Mouse (Mus musculus) hindbrain, embryonic 16.5 days (tissue): ENCODE measurements at regions not wholly inside any gene's neighbourhood (a gene's known extent, or its start where the extent isn't known, plus 50 kb on each side); places are given as distances from the start of the nearest gene placed in this dataset.

ENCODE experiments used
- ATAC-seq: fragments of 200-750 bp; cut with Nextera tagmentation; 2 replicates; pipeline ENCODE4 v1.8.0; 2017; ENCODE audit warnings: moderate TSS enrichment, moderate library complexity
- H3K27ac ChIP-seq: fragments of 300-500 bp; sonication (generic); 2 replicates; pipeline ENCODE4 v1.5.1; 2014; ENCODE audit warnings: low read depth, mild to moderate bottlenecking, control low read depth, low read length, moderate library complexity
- H3K27me3 ChIP-seq: fragments of 300-500 bp; sonication (generic); replicated peaks from 2 replicates; pipeline ENCODE4 v1.6.1; 2014; ENCODE audit warnings: low read length; ENCODE audit not compliant: control insufficient read depth, insufficient read depth
- H3K36me3 ChIP-seq: fragments of 300-500 bp; sonication (generic); 2 replicates; pipeline ENCODE4 v1.6.1; 2014; ENCODE audit warnings: mild to moderate bottlenecking, low read length, moderate library complexity, mixed read lengths; ENCODE audit not compliant: control insufficient read depth, insufficient read depth
- H3K4me1 ChIP-seq: fragments of 300-500 bp; sonication (generic); 2 replicates; pipeline ENCODE4 v1.6.1; 2014; ENCODE audit warnings: low read depth, low read length; ENCODE audit not compliant: control insufficient read depth, insufficient read depth
- H3K4me2 ChIP-seq: fragments of 300-500 bp; sonication (generic); 2 replicates; pipeline ENCODE4 v1.6.1; 2014; ENCODE audit warnings: mild to moderate bottlenecking, low read length, control low read depth, moderate library complexity
- H3K4me3 ChIP-seq: fragments of 300-500 bp; sonication (generic); 2 replicates; pipeline ENCODE4 v1.5.1; 2014; ENCODE audit warnings: mild to moderate bottlenecking, low read length, control low read depth, moderate library complexity
- H3K9ac ChIP-seq: fragments of 300-500 bp; sonication (generic); 2 replicates; pipeline ENCODE4 v1.6.1; 2014; ENCODE audit warnings: low read depth, mild to moderate bottlenecking, control low read depth, low read length, moderate library complexity
- H3K9me3 ChIP-seq: fragments of 300-500 bp; sonication (generic); 2 replicates; pipeline ENCODE4 v1.6.1; 2014; ENCODE audit warnings: mild to moderate bottlenecking, low read length, moderate library complexity; ENCODE audit not compliant: control insufficient read depth
- WGBS: fragments of 180-500 bp; shearing (Covaris S2); extraction: QIAGEN DNeasy Blood & Tissue Kit; methylation state at CpG from one replicate; pipeline ENCODE4 v1.1.7; 2014; 5-methylcytosine and 5-hydroxymethylcytosine counted together

DNA sequence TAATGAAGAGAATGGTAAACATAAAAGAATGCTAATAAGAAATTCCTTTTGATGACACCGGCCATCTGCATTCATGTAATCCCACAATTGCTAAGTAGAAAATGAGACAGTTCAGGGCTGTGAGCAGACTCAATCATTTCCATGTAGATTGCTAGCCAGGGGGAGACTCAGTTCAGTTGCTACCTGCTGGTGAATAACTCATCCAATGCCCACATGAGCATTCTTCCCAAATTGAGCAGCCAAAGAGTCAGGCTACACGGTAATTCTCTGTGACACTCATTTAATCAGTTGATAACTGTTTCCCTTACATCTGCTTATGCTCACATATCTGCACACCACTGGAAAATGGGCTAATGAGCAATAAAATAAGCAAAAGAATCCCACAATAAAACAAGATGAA, 345.0 kb downstream of the Ipo11 start:
- Histone ChIP-seq H3K9ac (no peak overlapping the region), H3K9me3 (no peaks in the 10 kb centered on the region), H3K27ac (no peak overlapping the region), H3K4me2 (no peak overlapping the region), H3K4me1 (no peaks in the 10 kb centered on the region), H3K36me3 (no peaks in the 10 kb centered on the region), H3K4me3 (no peak overlapping the region), H3K27me3 (no peaks in the 10 kb centered on the region)
- ATAC-seq = no peak
- WGBS = 51% methylated on average over 2 of the region's 2 CpGs

DNA sequence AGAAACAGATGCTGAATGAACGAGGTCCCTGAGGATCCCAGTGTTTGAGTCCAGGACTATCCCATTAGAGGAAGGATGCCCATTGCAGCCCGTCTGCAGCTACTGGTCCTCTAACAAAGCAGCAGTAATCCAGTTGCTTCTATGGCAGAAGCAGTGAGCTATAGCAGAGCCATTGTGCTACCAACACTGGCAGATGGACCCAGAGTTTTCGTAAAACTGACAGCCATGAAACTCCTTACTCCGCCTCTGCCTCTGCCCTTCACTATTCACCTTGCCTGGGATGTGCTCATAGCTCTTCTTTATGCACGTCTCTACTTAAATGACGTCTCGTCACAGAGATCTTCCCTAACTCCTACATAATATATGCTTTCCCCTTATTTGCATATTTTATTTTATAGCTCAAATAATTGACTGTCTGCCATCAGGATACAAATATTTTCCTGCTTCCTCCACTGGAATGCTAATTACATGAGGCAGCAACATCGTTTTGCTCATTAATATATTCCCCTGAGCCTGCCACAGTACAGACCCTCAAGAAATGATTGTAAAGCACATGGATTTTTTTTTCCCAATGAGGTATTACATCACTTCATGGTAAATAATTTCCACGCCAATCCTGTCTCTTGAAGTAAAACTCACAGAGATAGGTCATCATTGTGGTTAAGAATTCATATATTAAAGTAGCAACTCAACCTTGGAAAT, 368.9 kb downstream of the Ipo11 start:
- no peaks in the 10 kb centered on the region for H3K9me3 ChIP-seq
- H3K4me2 ChIP-seq = no peak overlapping the region
- 57% methylated on average over 9 of the region's 9 CpGs for WGBS
- no peak overlapping the region for H3K27ac ChIP-seq
- ATAC-seq = no peak
- H3K4me3 ChIP-seq = no peak overlapping the region
- H3K27me3 ChIP-seq = no peaks in the 10 kb centered on the region
- H3K4me1 ChIP-seq = no peaks in the 10 kb centered on the region
- no peak overlapping the region for H3K9ac ChIP-seq
- H3K36me3 ChIP-seq = no peaks in the 10 kb centered on the region

DNA sequence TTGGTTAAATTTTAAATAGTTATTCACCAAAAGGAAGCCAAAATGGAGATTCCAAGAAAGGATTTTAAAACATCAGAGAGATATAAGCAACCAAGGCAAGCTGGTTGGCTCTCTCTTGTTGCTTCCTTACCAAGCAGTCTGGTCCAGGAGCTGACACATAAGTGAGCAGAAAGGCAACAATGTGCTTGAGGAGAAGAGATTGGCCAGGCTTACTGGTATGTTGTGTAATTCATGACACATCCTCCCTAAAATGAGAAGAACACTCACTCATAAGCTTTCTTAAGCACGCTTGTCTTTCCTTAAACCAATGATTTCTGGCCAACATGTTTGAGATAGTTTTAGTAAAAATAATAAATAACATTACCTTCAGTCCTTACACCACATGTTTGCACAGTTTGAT, 374.2 kb downstream of the Ipo11 start:
- no peak overlapping the region for H3K27ac ChIP-seq
- no peaks in the 10 kb centered on the region for H3K27me3 ChIP-seq
- H3K9me3 ChIP-seq = no peaks in the 10 kb centered on the region
- H3K4me3 ChIP-seq = no peak overlapping the region
- no peak for ATAC-seq
- 94% methylated on average over 1 of the region's 1 CpGs for WGBS
- H3K4me1 ChIP-seq = no peaks in the 10 kb centered on the region
- H3K9ac ChIP-seq = no peak overlapping the region
- no peaks in the 10 kb centered on the region for H3K36me3 ChIP-seq
- H3K4me2 ChIP-seq = no peak overlapping the region

- no peaks in the 10 kb centered on the region for H3K4me1 ChIP-seq
- WGBS = 62% methylated on average over 4 of the region's 4 CpGs
- no peak overlapping the region for H3K4me2 ChIP-seq
- H3K27me3 ChIP-seq = no peaks in the 10 kb centered on the region
- ATAC-seq = peak; percentile 92
- no peak overlapping the region for H3K27ac ChIP-seq
- H3K4me3 ChIP-seq = no peak overlapping the region
- no peaks in the 10 kb centered on the region for H3K9me3 ChIP-seq
- H3K36me3 ChIP-seq = no peaks in the 10 kb centered on the region
- H3K9ac ChIP-seq = no peak overlapping the region
These were observed 374.6 kb downstream of the Ipo11 start for GRCm38 (mm10) chr13:106562161-106562560.

DNA sequence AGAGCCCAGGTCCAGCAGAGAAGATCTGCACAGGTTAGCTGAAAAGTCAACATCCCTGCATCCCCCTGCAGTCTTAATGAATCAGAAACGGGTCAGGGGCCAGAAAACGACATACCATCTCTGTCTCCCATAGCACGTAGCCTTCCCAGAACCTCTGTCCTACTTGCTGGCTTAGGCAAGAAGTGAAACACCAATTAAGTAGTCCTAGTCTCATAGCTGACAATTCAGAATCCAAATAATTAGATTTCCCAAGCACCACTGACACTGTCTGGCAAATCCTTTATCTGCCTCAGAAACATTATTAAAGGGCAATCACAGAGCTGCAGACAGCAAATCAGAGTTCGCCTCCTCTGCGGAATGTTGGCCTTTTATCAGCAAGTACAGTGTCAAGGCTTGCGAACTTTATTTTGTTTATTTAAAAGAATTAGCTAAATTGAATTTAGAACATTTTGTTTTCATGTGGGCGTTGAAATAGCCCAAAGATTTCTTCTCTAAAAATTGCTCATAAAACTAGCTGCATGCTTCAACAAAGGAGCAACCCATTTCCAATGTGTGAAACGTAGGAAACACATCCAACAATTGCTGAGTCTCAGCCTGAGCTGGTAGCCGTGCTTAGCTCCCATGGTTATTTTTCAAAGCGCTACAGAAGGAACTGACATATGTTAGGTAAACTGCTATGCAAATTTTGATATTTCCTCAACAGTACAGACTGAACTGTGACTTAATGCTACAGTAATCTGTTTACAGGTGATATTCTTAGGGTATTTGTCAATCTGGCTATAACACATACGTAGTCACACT, 411.2 kb downstream of the Ipo11 start:
- Histone ChIP-seq H3K36me3 (no peaks in the 10 kb centered on the region), H3K4me1 (no peaks in the 10 kb centered on the region), H3K9ac (no peak overlapping the region), H3K27ac (no peak overlapping the region), H3K9me3 (no peaks in the 10 kb centered on the region), H3K27me3 (no peaks in the 10 kb centered on the region), H3K4me2 (no peak overlapping the region), H3K4me3 (no peak overlapping the region)
- WGBS = 77% methylated on average over 11 of the region's 11 CpGs
- no peak for ATAC-seq

DNA sequence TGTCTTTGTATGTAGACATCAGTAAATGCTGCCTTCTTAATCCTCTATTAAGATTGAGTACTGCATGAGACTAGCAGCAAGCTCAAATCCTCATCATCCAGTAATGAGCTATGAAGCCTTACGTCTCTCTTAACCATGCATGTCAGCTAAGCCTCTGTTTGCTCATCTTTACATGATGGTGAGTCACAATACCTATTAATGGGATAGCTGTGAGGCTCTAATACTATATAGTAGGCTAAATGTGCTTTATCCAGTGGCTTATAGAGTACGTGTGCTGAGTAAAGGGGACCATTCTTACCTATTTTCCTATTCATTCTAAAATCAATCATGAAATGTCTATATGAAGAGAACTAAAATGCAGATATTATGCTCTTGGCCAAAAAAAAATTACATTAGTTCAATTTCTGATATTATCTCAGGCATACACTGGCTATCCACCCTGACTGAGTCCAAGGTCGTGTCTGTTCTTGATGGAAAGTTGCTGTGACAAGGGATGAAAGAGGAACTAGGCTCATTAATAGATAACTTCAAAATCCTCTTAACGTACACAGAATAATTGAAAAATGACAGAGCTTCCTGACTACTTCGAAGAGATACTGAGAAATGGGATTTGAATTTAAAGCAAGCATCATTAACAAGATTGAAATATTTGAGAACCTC, 422.1 kb downstream of the Ipo11 start:
- Histone ChIP-seq H3K27me3 (no peaks in the 10 kb centered on the region), H3K4me1 (no peaks in the 10 kb centered on the region), H3K9ac (no peak overlapping the region), H3K36me3 (no peaks in the 10 kb centered on the region), H3K4me3 (no peak overlapping the region), H3K4me2 (no peak overlapping the region), H3K27ac (no peak overlapping the region), H3K9me3 (no peaks in the 10 kb centered on the region)
- WGBS = 80% methylated on average over 5 of the region's 5 CpGs
- no peak for ATAC-seq

GRCm38 (mm10) chr13:106513669-106514068, 423.1 kb downstream of the Ipo11 start:
- WGBS = 72% methylated on average over 4 of the region's 4 CpGs
- Histone ChIP-seq H3K4me3 (no peak overlapping the region), H3K27me3 (no peaks in the 10 kb centered on the region), H3K9ac (no peak overlapping the region), H3K9me3 (no peaks in the 10 kb centered on the region), H3K27ac (no peak overlapping the region), H3K36me3 (no peaks in the 10 kb centered on the region), H3K4me1 (no peaks in the 10 kb centered on the region), H3K4me2 (no peak overlapping the region)
- no peak for ATAC-seq

GRCm38 (mm10) chr13:106510435-106510834, 426.3 kb downstream of the Ipo11 start:
- Histone ChIP-seq H3K9ac (no peak overlapping the region), H3K27me3 (no peaks in the 10 kb centered on the region), H3K4me3 (no peak overlapping the region), H3K4me1 (no peaks in the 10 kb centered on the region), H3K36me3 (no peaks in the 10 kb centered on the region), H3K9me3 (no peaks in the 10 kb centered on the region), H3K4me2 (no peak overlapping the region), H3K27ac (no peak overlapping the region)
- peak; percentile 65; the same call in 1 of the 2 replicates for ATAC-seq
- WGBS = 69% methylated on average over 6 of the region's 6 CpGs

- Histone ChIP-seq H3K9me3 (no peaks in the 10 kb centered on the region), H3K36me3 (no peaks in the 10 kb centered on the region), H3K4me2 (no peak overlapping the region), H3K27me3 (no peaks in the 10 kb centered on the region), H3K27ac (no peak overlapping the region), H3K4me3 (no peak overlapping the region), H3K9ac (no peak overlapping the region), H3K4me1 (no peaks in the 10 kb centered on the region)
- 85% methylated on average over 6 of the region's 6 CpGs for WGBS
- no peak for ATAC-seq
These were observed 435.5 kb downstream of the Ipo11 start for GRCm38 (mm10) chr13:106501273-106501672.
